Mouse (Mus musculus) liver, embryonic 15.5 days (tissue): ENCODE data around the gene Gpr84. TPM values are rescaled to one million over a fixed set of nuclear protein-coding genes. Genes with fewer than 3 reads are reported as not detected.
A peak's percentile ranks its signal among the peaks of the same experiment; 100 is the strongest.

ENCODE experiments used
- ATAC-seq: fragments of 200-750 bp; cut with Nextera tagmentation; 2 replicates; pipeline ENCODE4 v1.8.0; 2017; ENCODE audit warnings: moderate number of reproducible peaks, mild to moderate bottlenecking, moderate library complexity; ENCODE audit not compliant: insufficient read depth
- H3K27ac ChIP-seq: fragments of 300-500 bp; sonication (generic); replicated peaks from 2 replicates; pipeline ENCODE4 v1.5.1; 2015; ENCODE audit warnings: mild to moderate bottlenecking, inconsistent platforms
- H3K27me3 ChIP-seq: fragments of 300-500 bp; sonication (generic); 2 replicates; pipeline ENCODE4 v1.6.1; 2015; ENCODE audit warnings: mild to moderate bottlenecking, inconsistent platforms
- H3K36me3 ChIP-seq: fragments of 300-500 bp; sonication (generic); replicated peaks from 2 replicates; pipeline ENCODE4 v1.6.1; 2015; ENCODE audit warnings: moderate library complexity, mild to moderate bottlenecking, inconsistent platforms
- H3K4me1 ChIP-seq: fragments of 300-500 bp; sonication (generic); replicated peaks from 2 replicates; pipeline ENCODE4 v1.6.1; 2015; ENCODE audit warnings: inconsistent platforms
- H3K4me2 ChIP-seq: fragments of 300-500 bp; sonication (generic); 2 replicates; pipeline ENCODE4 v1.6.1; 2015; ENCODE audit warnings: moderate library complexity, mild to moderate bottlenecking, inconsistent platforms
- H3K4me3 ChIP-seq: fragments of 300-500 bp; sonication (generic); replicated peaks from 2 replicates; pipeline ENCODE4 v1.5.1; 2015; ENCODE audit warnings: mild to moderate bottlenecking, inconsistent platforms
- H3K9ac ChIP-seq: fragments of 300-500 bp; sonication (generic); 2 replicates; pipeline ENCODE4 v1.6.1; 2015; ENCODE audit warnings: moderate library complexity, mild to moderate bottlenecking, inconsistent platforms
- H3K9me3 ChIP-seq: fragments of 300-500 bp; sonication (generic); replicated peaks from 2 replicates; pipeline ENCODE4 v1.6.1; 2016; ENCODE audit warnings: inconsistent platforms
- WGBS: fragments of 180-500 bp; shearing (Covaris S2); methylation state at CpG from one replicate; pipeline ENCODE4 v1.1.7; 2015; ENCODE audit warnings: mixed read lengths; ENCODE audit not compliant: insufficient replicate concordance; 5-methylcytosine and 5-hydroxymethylcytosine counted together
- polyA plus RNA-seq: library from polyadenylated mRNA; unstranded; fragments of >200 nt; fragmentation: Nextera tagmentation; extraction: Ambion mirVana; gene quantifications from 2 replicates; pipeline ENCODE4 v1.2.1, GENCODE M21; 2015

Gene Gpr84
- polyA plus RNA-seq: 0.86 and 1.0 TPM in 2 replicates

DNA sequence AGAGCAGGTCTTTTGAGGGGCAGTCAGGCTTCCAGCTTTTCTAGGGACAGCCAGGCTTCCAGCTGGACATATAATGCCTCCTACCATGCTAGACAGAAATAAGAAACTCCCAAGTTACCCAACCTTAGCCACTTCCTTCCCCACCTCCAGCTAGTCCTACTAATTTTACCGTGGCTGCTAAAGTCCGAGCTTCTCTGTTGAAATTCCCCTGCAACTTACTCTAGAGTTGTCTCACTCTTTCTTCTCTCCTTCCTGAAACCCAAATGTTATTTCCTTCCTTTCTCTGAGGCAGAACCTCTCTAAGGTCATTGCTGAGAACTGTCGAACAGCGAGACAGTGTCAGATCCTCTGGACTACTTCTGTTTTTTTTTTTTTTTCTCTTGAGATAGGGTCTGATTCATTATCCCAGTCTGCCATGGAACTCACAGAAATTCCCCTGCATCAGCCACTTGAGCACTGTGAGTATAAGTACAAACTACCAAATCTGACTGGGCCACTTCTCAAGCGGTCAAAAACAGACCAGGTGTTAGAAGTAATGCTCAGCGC lies at the start of gene Gpr84:
Gene Gpr84 (minus strand): TSS at position 248 of the 546 bp plus-strand sequence.
- Histone ChIP-seq H3K4me3 (peak within 1 kb of the TSS; percentile 30), H3K9ac (no peak within 1 kb of the TSS), H3K27ac (0 out of 2 replicates have a peak within 1 kb of the TSS, but pooled peaks have one; percentile 1), H3K36me3 (no peaks in the 10 kb centered on the region; the same call in 1 of the 2 replicates), H3K9me3 (no peaks in the 10 kb centered on the region), H3K4me1 (peaks cover 58% of the 10 kb centered on the region), H3K4me2 (0 out of 2 replicates have a peak within 1 kb of the TSS, but pooled peaks have one; percentile 49), H3K27me3 (peaks cover 34% of the 10 kb centered on the region)
- no peak for ATAC-seq
- 26% methylated on average over 6 of the region's 6 CpGs for WGBS

GRCm38 (mm10) chr15:103359869-103360602 lies 49.6 kb upstream of the Gpr84 start:
- H3K27ac ChIP-seq: no peak overlapping the region
- H3K36me3 ChIP-seq: peaks cover 24% of the 10 kb centered on the region
- 69% methylated on average over 5 of the region's 5 CpGs for WGBS
- H3K4me3 ChIP-seq: no peak overlapping the region
- peaks cover 63% of the 10 kb centered on the region for H3K4me1 ChIP-seq
- no peaks in the 10 kb centered on the region for H3K27me3 ChIP-seq
- H3K9ac ChIP-seq: no peak overlapping the region
- no peak for ATAC-seq
- H3K9me3 ChIP-seq: no peaks in the 10 kb centered on the region
- H3K4me2 ChIP-seq: no peak overlapping the region

GRCm38 (mm10) chr15:103359122-103359510 lies 48.7 kb upstream of the Gpr84 start:
- H3K4me2 ChIP-seq: no peak overlapping the region
- H3K9ac ChIP-seq: no peak overlapping the region
- H3K4me1 ChIP-seq: peaks cover 53% of the 10 kb centered on the region
- 32% methylated on average over 1 of the region's 1 CpGs for WGBS
- no peaks in the 10 kb centered on the region for H3K27me3 ChIP-seq
- 0 out of 2 replicates have a peak overlapping the region, but pooled peaks have one; percentile 9 for H3K27ac ChIP-seq
- H3K4me3 ChIP-seq: no peak overlapping the region
- ATAC-seq: no peak
- no peaks in the 10 kb centered on the region for H3K9me3 ChIP-seq
- peaks cover 32% of the 10 kb centered on the region for H3K36me3 ChIP-seq

GRCm38 (mm10) chr15:103358278-103359121 lies 48.1 kb upstream of the Gpr84 start:
- H3K4me3 ChIP-seq: no peak overlapping the region
- no peak overlapping the region for H3K9ac ChIP-seq
- ATAC-seq: no peak
- 15% methylated on average over 4 of the region's 4 CpGs for WGBS
- H3K4me2 ChIP-seq: no peak overlapping the region
- H3K27me3 ChIP-seq: no peaks in the 10 kb centered on the region
- no peaks in the 10 kb centered on the region for H3K9me3 ChIP-seq
- 0 out of 2 replicates have a peak overlapping the region, but pooled peaks have one; percentile 9 for H3K27ac ChIP-seq
- H3K4me1 ChIP-seq: peaks cover 49% of the 10 kb centered on the region
- peaks cover 37% of the 10 kb centered on the region for H3K36me3 ChIP-seq

- Histone ChIP-seq H3K4me3 (no peak overlapping the region), H3K36me3 (peaks cover 44% of the 10 kb centered on the region), H3K9ac (no peak overlapping the region), H3K4me1 (peaks cover 45% of the 10 kb centered on the region), H3K9me3 (no peaks in the 10 kb centered on the region), H3K27ac (no peak overlapping the region), H3K4me2 (no peak overlapping the region), H3K27me3 (no peaks in the 10 kb centered on the region)
- no peak for ATAC-seq
- WGBS: 57% methylated on average over 4 of the region's 4 CpGs
These were observed 47.4 kb upstream of the Gpr84 start for GRCm38 (mm10) chr15:103357817-103358216.

- Histone ChIP-seq H3K4me1 (peaks cover 30% of the 10 kb centered on the region), H3K9ac (no peak overlapping the region), H3K9me3 (no peaks in the 10 kb centered on the region), H3K27ac (no peak overlapping the region), H3K4me2 (no peak overlapping the region), H3K27me3 (no peaks in the 10 kb centered on the region), H3K36me3 (peaks cover 59% of the 10 kb centered on the region), H3K4me3 (no peak overlapping the region)
- ATAC-seq: no peak
- WGBS: 60% methylated on average over 4 of the region's 4 CpGs
These were observed 45.7 kb upstream of the Gpr84 start for GRCm38 (mm10) chr15:103356130-103356529.

DNA sequence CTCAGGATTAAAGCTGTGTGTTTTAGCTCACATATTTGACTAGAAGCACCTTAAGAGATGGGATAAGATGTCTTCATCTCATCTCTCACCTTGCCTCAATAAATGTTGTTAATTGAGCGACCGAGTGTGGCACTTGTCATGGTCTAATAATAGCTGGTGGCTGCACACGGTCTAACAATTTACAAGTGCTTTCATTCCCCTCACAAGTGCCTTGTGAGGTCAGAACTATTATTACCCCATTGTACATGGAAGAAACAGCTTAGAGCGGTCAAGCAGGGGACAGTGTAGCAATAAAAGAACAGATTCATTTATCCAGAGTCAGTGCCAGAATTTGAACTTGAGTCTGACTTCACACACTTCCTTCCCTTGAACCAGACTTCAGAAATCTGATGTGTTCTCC lies 45.0 kb upstream of the Gpr84 start:
- no peaks in the 10 kb centered on the region for H3K9me3 ChIP-seq
- no peak overlapping the region for H3K9ac ChIP-seq
- no peak overlapping the region for H3K27ac ChIP-seq
- H3K4me1 ChIP-seq: peaks cover 28% of the 10 kb centered on the region
- 68% methylated on average over 4 of the region's 4 CpGs for WGBS
- no peak overlapping the region for H3K4me2 ChIP-seq
- peaks cover 66% of the 10 kb centered on the region for H3K36me3 ChIP-seq
- no peak overlapping the region for H3K4me3 ChIP-seq
- H3K27me3 ChIP-seq: no peaks in the 10 kb centered on the region
- no peak for ATAC-seq

GRCm38 (mm10) chr15:103354690-103355089 lies 44.3 kb upstream of the Gpr84 start:
- Histone ChIP-seq H3K27ac (no peak overlapping the region), H3K9ac (no peak overlapping the region), H3K27me3 (no peaks in the 10 kb centered on the region), H3K4me3 (no peak overlapping the region), H3K4me1 (peaks cover 21% of the 10 kb centered on the region), H3K36me3 (peaks cover 74% of the 10 kb centered on the region), H3K9me3 (no peaks in the 10 kb centered on the region), H3K4me2 (no peak overlapping the region)
- no peak for ATAC-seq
- WGBS: 71% methylated on average over 2 of the region's 2 CpGs

GRCm38 (mm10) chr15:103353511-103354256 lies 43.3 kb upstream of the Gpr84 start:
- 67% methylated on average over 11 of the region's 11 CpGs for WGBS
- Histone ChIP-seq H3K36me3 (peaks cover 84% of the 10 kb centered on the region), H3K27me3 (no peaks in the 10 kb centered on the region), H3K27ac (no peak overlapping the region), H3K9me3 (no peaks in the 10 kb centered on the region), H3K4me3 (no peak overlapping the region), H3K4me1 (peaks cover 11% of the 10 kb centered on the region), H3K4me2 (no peak overlapping the region), H3K9ac (no peak overlapping the region)
- no peak for ATAC-seq

DNA sequence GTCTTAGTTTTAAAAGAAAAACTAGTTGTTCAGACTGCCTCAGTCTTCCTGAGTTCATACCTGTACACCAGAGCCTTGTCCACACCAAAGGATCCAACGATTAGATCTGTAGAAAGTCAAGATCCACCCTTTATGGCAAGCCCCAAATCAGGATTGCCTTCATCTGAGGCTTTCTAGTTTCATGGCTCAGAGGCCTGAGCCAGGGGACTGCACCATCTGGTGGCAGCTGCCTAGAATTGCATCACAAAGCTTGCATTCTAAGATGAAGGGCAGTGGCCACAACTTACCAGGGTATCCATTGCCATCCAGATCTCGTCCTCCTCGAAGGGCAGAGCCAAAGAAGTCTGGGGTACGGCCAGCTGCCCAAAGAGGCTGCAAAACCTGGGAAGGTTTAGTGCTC lies 42.4 kb upstream of the Gpr84 start:
- Histone ChIP-seq H3K36me3 (peaks cover 90% of the 10 kb centered on the region), H3K27me3 (no peaks in the 10 kb centered on the region), H3K9ac (no peak overlapping the region), H3K9me3 (no peaks in the 10 kb centered on the region), H3K4me1 (peaks cover 2% of the 10 kb centered on the region), H3K27ac (no peak overlapping the region), H3K4me3 (no peak overlapping the region), H3K4me2 (no peak overlapping the region)
- 36% methylated on average over 4 of the region's 4 CpGs for WGBS
- ATAC-seq: no peak
